Mouse (Mus musculus) Patski (cell line): Measurements from ENCODE around the gene Fasn. TPM values are rescaled to one million over a fixed set of nuclear protein-coding genes. Genes with fewer than 3 reads are reported as not detected.
"Not testable (repeated sequence)": the region's sequence is repeated elsewhere in the genome, so short reads cannot be mapped to it uniquely, and the experiment has no call there.

Experiments used
- ATAC-seq: fragments of 100-300 bp; one replicate; pipeline ENCODE4 v1.8.0; 2021
- CTCF ChIA-PET: fragments of 350-600 bp; sonication (Branson Sonifier 250); formaldehyde crosslinking; loops from one replicate; lab custom pipeline; 2022; ENCODE audit warnings: inconsistent platforms; lab: Charles Lee
- POLR2A ChIA-PET: fragments of 350-600 bp; sonication (Branson Sonifier 250); formaldehyde crosslinking; loops from one replicate; lab custom pipeline; 2022; ENCODE audit warnings: antibody characterized with exemption, inconsistent platforms; lab: Charles Lee
- DNase-seq: peaks from one replicate; pipeline ENCODE4 v3.0.0-alpha.2; 2011; ENCODE audit warnings: low read depth, low spot score
- H3K27me3 ChIP-seq: fragments of 371-371 bp; one replicate; pipeline ENCODE4 v1.5.1; 2021
- CTCF ChIP-seq: fragments of 100-300 bp; IDR thresholded peaks from one replicate; pipeline ENCODE4 v1.5.1; 2021
- in situ Hi-C: fragments of 300-500 bp; cut with MboI; formaldehyde crosslinking; loops from 3 replicates; pipeline ENCODE4 v1.11.1; 2018; ENCODE audit warnings: low pct_unique_long_range_greater_than_20kb, mixed read lengths
- polyA plus RNA-seq: library from polyadenylated mRNA; unstranded; gene quantifications from one replicate; pipeline ENCODE4 v1.2.3, GENCODE M21; 2021

Fasn gene
- polyA plus RNA-seq, 1 experiment from 2014 or later: 139 TPM

DNA sequence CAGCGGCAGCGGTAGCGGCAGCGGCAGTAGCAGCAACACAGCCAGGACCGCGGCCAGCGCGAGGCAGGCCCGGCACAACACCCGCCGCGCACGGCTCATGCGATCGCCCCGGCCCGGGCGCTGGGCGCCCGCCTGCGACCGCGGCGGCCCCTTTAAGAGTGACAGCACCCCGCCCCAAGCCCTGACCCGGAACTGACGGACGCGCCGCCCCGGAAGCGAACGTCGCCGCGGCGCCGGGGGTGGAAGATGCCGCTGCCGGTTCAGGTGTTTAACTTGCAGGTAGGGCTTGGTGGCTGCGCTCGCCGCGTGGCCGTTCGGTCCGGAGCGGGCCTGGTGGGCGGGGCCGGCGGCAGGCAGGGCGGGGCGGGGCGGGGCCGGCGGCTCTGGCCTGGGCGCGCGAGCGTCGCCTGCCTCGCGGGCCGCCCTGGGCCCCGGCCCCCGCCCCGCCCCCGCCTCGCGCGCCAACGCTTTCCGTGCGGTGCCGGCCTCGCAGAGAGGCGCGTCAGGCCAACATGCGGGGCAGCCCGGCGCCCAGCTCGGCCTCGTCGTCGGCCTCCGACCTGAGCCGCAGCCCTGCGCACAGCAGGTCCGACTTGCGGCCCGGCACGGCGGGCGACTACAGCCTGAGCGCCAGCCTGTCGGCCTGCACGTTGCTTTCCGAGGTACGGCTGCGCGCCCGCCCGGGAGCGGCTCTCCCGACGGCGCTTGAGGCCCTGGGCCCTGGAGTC lies 40.1 kb downstream of the Fasn start, which contains the start of the genes Rfng and Gps1:
TSS of gene Rfng (minus strand) at position 144 of the 728 bp plus-strand sequence.
TSS of gene Gps1 (plus strand) at position 209 of the 728 bp plus-strand sequence.
- in situ Hi-C loops: no loop called here
- POLR2A ChIA-PET: no interaction called here
- DNase-seq: no peak
- ATAC-seq: peak; percentile 55
- no peak for TF ChIP-seq CTCF
- no peaks in the 10 kb centered on the region for H3K27me3 ChIP-seq
- CTCF ChIA-PET: interaction anchor here (2.6 kb wide), 1 partner anchor 15 kb away, joined by 9 read pairs; no protein-coding TSS in a partner anchor

DNA sequence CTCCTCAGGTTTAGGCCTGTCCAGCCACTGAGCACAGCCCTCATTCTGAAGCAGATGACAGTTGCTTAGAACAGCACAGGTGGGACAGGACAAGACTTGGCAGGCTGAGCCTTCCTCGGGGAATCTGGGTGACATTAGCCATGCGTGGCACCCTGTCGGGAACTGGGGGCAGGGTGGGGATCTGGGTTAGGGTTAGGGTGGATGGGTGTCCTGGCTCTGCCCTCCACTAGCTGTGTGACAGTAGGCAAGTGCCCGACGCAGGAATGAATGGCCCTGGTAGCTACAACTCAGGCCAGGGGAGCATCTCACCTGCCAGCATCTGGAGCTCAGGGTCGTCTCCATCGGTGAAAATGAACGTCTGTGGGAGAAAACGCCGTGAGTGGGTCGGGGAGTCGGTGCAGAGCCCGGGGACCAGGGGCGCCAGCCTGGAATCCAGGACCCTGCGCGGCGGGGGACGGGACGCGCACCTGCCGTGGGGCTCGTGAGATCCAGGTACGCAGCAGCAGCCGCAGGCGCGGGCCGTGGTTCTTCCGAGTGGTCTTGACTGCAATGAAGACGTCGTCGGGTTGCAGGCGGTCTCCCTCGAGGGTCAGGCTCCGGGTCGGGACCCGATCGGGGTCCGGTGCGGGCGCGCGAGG lies 40.8 kb downstream of the Fasn start:
- POLR2A ChIA-PET: interaction anchor here (0.6 kb wide), 1 partner anchor 155 kb away, joined by 4 read pairs; no protein-coding TSS in a partner anchor
- no peak for ATAC-seq
- no peak for DNase-seq

DNA sequence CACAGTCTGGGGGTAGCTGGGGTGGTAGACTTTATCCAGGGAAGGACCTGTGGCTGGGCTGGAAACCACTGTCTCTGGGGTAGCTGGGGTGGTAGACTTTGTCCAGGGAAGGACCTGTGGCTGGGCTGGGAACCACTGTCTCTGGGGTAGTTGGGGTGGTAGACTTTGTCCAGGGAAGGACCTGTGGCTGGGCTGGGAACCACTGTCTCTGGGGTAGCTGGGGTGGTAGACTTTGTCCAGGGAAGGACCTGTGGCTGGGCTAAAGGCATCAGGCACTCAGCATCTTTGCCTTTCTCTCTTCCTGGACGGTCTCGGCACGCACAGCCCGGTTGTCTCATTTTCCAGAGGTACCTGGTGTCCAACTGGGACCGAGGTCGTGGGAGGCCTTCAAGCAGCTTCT lies 43.0 kb downstream of the Fasn start:
- CTCF ChIA-PET: interaction anchor here (1.0 to 1.1 kb wide), 2 partner anchors 18 to 61 kb away, joined by 3 read pairs; no protein-coding TSS in a partner anchor
- DNase-seq, ATAC-seq, in situ Hi-C loops, POLR2A ChIA-PET, H3K27me3 ChIP-seq: not testable (repeated sequence)

More for the DNA sequence above, 40.8 kb downstream of the Fasn start:
- in situ Hi-C loops: no loop called here
- TF ChIP-seq CTCF: no peak
- no peaks in the 10 kb centered on the region for H3K27me3 ChIP-seq
- CTCF ChIA-PET: no interaction called here

DNA sequence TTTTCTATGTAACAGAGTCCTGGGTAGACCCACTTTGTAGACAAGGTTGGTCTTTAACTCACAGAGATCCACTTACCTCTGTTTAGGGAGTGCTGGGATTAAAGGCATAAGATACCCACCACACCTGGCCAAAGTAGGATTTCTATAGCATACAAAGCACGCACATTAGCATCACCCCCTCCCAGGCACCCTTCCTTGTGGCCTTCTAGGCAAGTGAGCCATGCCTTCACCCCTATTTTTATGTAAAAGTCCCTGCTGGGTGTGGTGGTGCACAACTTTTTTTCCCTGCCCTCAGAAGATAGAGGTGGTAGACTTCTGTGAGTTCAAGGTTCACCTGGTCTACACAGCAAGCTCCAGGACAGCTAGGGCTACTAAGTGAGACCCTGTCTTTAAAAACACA lies 44.5 kb downstream of the Fasn start:
- H3K27me3 ChIP-seq: no peaks in the 10 kb centered on the region
- in situ Hi-C loops: loop anchor here (5.0 kb wide), 1 partner anchor 53 kb away; the partner anchor contains the start of gene Dcxr

DNA sequence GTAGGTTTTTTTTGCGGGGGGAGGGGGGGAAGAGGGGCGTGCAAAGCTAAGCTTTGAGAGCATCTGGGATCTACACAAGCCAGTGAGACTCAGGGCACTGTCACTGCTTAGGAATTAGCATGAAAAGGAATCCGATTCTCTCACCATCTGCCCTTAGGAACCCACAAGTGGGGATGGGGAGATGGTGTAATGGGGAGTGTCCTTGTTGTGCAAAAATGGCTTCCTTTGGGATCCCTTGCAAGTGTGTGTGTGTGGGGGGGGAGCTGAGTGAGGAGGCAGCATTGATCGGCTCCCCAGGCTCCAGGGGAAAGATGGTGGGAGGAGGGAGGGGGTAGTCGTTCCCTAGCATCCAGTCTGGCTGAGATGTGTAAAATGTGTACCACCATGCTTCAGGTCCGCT lies 47.2 kb downstream of the Fasn start:
- no peaks in the 10 kb centered on the region for H3K27me3 ChIP-seq
- DNase-seq (no peak), ATAC-seq (no peak)
- ChIA-PET POLR2A (no interaction called here), CTCF (interaction anchor here (1.3 to 7.5 kb wide), 7 partner anchors 8 to 74 kb away, joined by 3 to 81 read pairs (median 9); partner anchors contain the start of genes Dcxr and Rac3)
- no peak for TF ChIP-seq CTCF
- in situ Hi-C loops: loop anchor here (5.0 kb wide), 1 partner anchor 50 kb away; the partner anchor contains the start of gene Dcxr

More for the DNA sequence above, 44.5 kb downstream of the Fasn start:
- ChIA-PET CTCF (no interaction called here), POLR2A (no interaction called here)
- ATAC-seq (no peak), DNase-seq (no peak)
- TF ChIP-seq CTCF: no peak

DNA sequence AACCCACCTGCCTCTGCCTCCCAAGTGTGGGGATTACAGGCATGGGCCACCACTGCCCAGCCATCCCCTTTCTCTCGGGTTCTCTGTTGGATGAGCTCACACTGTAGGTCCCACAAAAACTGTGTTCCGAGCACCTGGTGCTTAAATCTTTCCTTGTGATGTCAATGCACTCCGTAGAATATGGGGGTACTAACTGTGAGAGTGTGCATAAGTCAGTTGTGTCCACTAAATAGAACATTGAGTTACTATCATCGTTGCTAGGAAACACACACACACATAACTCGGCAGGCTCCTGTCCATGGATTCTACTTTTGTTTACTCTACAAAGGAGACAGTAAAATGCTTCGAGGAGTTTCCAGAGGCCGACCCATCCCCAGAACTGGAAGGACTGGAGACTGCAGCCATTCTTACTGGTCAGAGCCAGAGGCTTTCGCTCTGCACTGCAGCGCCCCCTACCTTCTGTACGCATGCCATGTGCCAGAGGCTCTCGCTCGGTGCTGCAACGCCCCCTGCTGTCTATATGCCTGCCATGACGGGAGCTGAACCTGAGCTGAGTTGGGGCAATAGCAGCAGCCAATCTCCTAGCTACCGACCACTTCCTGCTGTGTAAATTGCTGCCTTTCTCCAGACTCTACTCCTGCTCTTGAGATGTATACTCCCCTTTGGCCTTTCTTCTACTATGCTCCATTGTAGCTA lies 48.4 kb downstream of the Fasn start:
- H3K27me3 ChIP-seq: no peaks in the 10 kb centered on the region
- in situ Hi-C loops: loop anchor here (5.0 kb wide), 1 partner anchor 49 kb away; the partner anchor contains the start of gene Dcxr
- CTCF ChIA-PET: interaction anchor here (0.6 to 7.5 kb wide), 36 partner anchors 8 to 191 kb away, joined by 3 to 81 read pairs (median 4); partner anchors contain the start of genes Cbr2, Cenpx, Dcxr and Lrrc45
- peak; percentile 75 for DNase-seq
- POLR2A ChIA-PET: interaction anchor here (0.7 kb wide), 1 partner anchor 20 kb away, joined by 3 read pairs; no protein-coding TSS in a partner anchor
- ATAC-seq: peak; percentile 57
- TF ChIP-seq CTCF: peak; percentile 99

DNA sequence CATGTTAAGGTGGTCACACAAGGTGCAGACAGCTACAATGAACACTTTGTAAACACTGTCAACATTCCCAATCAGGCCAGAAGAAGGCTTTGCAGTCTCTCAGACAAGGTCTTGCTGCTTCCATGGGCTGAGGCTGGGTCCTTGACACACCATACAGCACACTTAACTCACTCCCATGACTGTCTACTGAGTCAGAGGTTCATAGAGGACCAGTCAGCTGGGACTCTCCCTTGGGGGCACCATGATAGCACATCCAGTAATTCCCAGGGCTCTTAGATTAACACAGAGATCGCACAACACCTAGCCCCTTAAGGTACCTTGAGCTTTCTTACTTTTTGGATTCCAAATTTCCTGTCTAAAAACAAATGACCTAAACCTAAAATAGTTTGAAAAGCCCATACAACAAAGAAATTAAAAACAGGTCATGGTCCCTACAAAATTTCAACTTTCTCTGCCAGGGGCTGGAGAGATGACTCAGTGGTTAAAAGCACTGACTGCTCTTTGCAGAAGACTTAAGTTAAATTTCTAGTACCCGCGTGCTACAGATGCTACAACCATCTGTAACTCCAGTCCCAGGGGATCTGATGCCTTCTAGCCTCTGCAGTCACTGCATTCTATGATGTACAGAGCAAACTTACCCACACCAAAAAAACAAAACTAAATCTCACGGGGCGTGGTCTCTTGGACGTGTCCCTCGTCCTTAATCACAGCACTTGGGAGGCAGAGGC lies 50.7 kb downstream of the Fasn start:
- ChIA-PET CTCF (interaction anchor here (2.1 to 7.5 kb wide), 2 partner anchors 51 to 60 kb away, joined by 7 to 81 read pairs; partner anchors contain the start of genes Cenpx, Lrrc45 and Rac3), POLR2A (no interaction called here)
- H3K27me3 ChIP-seq: no peaks in the 10 kb centered on the region
- in situ Hi-C loops: no loop called here
- TF ChIP-seq CTCF: no peak
- ATAC-seq (no peak), DNase-seq (no peak)

DNA sequence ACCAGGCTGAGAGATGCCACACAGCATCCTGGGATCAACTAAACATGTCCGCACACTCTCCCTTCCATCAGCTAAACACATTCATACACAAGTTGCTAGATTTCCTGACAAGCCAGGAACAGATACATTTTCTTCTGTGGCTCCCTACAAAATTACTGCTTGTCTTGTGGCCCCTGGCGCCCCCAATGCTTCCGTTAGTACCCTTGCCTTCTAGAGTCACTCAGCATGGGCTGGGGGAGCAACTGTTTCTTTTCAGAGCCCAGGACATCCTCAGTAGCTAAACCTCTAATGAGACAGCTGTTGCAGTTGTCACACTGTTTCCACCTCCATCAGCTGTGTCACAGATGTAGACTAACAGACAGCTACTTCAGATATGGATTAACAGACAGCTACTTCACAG lies 51.6 kb downstream of the Fasn start:
- CTCF ChIA-PET: interaction anchor here (2.1 to 7.5 kb wide), 2 partner anchors 50 to 59 kb away, joined by 7 to 81 read pairs; partner anchors contain the start of genes Cenpx, Lrrc45 and Rac3
- no peak for TF ChIP-seq CTCF
- POLR2A ChIA-PET: no interaction called here
- DNase-seq: no peak
- ATAC-seq: no peak
- in situ Hi-C loops: no loop called here
- no peaks in the 10 kb centered on the region for H3K27me3 ChIP-seq

DNA sequence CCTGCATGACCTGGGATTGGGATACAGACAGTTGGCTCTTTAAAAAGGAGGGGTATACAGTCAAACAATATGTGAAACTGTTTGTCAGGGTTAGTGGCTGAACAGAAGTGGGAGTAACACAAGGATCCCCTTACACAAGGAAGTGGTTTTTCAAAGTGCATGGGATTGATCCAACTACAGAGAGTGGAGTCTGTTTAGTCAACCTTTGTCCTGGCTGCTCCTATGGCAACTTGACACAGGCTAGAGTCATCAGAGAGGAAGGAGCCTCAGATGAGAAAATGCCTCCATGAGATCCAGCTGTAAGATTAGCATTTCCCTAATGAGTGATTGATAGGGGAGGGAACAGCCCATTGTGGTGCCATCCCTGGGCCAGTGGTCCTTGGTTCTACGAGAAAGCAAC lies 56.1 kb downstream of the Fasn start:
- in situ Hi-C loops: loop anchor here (5.0 kb wide), 1 partner anchor 116 kb away; no protein-coding TSS in a partner anchor
- no peak for ATAC-seq
- POLR2A ChIA-PET: no interaction called here
- no peak for DNase-seq
- no peaks in the 10 kb centered on the region for H3K27me3 ChIP-seq
- CTCF ChIA-PET: interaction anchor here (1.4 kb wide), 1 partner anchor 8 kb away, joined by 3 read pairs; no protein-coding TSS in a partner anchor
- no peak for TF ChIP-seq CTCF

DNA sequence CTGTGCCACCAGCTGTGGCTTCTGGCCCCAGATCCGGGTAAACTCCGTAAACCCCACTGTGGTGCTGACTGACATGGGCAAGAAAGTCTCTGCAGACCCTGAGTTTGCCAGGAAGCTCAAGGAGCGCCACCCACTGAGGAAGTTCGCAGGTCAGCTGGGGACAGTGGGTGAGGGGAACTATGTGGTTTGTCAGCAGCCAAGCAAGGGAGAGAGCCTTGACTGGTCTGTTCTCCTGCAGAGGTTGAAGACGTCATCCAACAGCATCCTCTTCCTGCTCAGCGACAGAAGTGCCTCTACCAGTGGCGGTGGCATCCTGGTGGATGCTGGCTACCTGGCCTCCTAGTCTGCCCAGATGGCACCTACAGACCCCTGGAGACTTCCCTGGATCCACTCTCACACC lies 57.3 kb downstream of the Fasn start:
- CTCF ChIA-PET: interaction anchor here (1.4 kb wide), 1 partner anchor 9 kb away, joined by 3 read pairs; no protein-coding TSS in a partner anchor
- POLR2A ChIA-PET, DNase-seq, H3K27me3 ChIP-seq, ATAC-seq: not testable (repeated sequence)
- in situ Hi-C loops: loop anchor here (5.0 kb wide), 1 partner anchor 115 kb away; no protein-coding TSS in a partner anchor

DNA sequence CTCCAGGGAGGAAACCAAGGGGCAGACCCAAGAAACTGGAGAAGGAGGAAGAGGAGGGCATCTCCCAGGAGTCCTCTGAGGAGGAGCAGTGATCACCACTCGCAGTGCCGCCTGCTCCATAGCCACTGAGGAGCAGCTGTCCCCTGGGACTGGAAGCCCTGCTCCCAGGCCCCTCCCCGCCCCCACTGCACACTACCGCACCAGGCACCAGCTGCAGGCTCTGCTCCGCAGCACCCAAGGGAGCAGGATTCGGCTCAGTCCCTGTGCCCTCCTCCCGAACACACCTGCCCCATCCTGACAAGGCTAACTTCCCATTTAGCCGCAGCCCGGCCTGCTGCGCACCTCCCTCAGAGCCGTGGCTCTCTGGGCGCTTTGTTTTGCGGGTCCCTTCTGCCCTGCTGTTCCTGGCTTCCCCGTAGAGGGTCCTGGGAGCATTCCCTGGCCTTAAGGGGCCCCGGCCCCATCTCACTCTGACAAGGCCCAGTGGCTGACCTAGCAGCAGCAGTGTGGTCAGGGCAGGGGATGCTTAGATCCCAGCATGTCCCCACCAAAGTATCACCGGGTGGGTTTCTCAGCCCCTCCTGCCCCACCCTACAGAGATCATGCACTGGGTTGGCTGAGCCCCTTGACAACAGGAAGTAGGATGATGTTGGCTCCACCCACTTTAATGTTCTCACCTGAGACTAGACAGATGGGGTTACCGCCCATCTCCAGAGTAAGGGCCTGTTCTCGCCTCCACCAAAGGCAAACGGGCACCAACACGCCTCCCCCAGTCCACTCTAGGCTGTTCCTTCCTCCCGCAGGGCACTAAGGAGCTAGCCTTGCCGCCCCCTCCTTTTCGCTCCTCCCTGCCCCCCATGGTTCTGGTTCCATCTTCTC lies 61.0 kb downstream of the Fasn start:
- POLR2A ChIA-PET, CTCF ChIA-PET, in situ Hi-C loops, DNase-seq, H3K27me3 ChIP-seq: not testable (repeated sequence)
- peak; percentile 26 for ATAC-seq

DNA sequence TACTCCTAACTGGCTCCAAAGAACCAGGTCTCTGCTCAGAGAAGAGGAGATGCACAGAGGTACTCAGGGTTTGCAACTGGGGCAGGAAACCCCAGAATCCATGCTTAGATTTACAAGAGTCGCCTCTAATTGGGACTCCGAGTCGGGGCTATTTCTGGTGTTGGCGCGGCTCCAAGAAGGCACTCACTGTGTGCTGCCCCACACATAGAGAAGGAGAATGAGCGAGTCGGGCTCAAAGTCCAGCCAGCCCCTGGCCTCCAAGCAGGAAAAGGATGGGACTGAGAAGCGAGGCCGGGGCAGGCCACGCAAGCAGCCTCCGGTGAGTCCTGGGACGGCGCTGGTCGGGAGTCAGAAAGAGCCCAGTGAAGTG lies 61.7 kb downstream of the Fasn start, which contains the start of gene Hmga1b:
TSS of gene Hmga1b (plus strand) at position 123 of the 370 bp plus-strand sequence.
- DNase-seq, in situ Hi-C loops, ATAC-seq: not testable (repeated sequence)

More for the DNA sequence above, 61.7 kb downstream of the Fasn start, which contains the start of gene Hmga1b:
- POLR2A ChIA-PET, H3K27me3 ChIP-seq, CTCF ChIA-PET: not testable (repeated sequence)
